Mouse (Mus musculus): ENCODE measurements around the gene Olfr1438-ps1.
A peak's percentile ranks its signal among the peaks of the same experiment; 100 is the strongest.
"Not testable (repeated sequence)": the region's sequence is repeated elsewhere in the genome, so short reads cannot be mapped to it uniquely, and the experiment has no call there.

Gene Olfr1438-ps1

DNA sequence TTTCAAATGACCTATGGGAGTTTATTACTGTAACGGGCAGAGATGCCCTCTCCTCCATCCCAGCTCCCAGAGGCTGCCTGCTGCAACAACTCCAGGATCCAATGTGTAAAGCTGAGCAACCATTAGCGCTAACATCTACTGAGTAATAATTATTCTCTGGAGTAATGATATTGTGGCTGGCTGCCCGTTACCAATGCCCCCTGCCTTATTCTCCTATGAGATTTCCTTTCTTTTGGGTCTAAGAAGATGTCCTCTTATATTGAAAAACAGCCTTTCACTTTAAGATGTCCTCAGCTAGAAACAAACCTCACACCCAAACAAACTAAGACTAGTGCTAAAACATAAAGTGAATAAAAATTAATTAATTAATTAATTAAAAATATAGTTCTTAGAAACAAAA, at the start of gene Olfr1438-ps1:
TSS of gene Olfr1438-ps1 (minus strand) at position 101 of the 400 bp plus-strand sequence.
- DNase-seq: no peak

DNA sequence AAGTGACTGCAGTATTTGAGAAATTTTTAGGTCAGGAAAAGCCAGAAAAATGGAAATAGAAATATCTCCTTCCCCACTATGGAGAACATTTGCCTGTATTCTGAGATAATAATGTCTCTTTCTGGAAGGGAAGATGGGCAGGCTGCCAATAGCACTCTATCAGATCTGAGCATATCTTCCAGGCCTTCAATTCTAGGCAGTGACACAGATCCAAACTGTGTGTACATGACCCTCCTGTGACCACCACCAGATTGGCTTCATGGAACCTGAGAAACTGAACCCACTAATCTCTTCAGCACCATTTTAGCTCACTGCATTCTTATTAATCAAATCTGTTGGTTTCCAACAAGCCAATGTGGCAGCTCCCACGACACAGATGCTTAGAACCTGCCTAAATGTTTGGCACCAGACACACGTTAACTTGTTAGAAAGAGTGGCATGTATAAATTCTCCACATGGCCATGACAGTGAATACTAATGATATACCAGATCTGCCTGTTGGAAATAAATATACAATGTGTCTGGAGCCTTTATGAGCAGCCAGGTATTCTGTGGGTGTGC, 38.8 kb upstream of the Olfr1438-ps1 start:
- peak; percentile 22 for DNase-seq

DNA sequence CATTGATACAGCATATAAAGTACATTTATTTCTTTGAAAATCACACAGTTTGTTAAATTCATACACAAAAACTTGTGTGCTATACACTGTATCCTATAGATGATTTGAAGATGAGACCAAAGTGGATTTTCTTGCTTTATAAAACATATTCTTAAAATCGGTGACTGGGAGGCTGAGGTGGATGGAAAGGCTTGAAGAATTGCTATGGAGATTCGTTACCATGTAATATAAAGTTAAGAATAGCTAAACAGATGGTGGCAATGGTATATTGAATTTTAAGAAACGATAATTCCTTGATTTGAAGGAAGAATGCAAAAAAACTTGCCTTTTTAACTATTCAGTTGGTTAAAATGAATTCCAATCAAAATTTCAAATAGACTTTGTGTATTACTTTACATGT, 37.3 kb upstream of the Olfr1438-ps1 start:
- no peak for DNase-seq

DNA sequence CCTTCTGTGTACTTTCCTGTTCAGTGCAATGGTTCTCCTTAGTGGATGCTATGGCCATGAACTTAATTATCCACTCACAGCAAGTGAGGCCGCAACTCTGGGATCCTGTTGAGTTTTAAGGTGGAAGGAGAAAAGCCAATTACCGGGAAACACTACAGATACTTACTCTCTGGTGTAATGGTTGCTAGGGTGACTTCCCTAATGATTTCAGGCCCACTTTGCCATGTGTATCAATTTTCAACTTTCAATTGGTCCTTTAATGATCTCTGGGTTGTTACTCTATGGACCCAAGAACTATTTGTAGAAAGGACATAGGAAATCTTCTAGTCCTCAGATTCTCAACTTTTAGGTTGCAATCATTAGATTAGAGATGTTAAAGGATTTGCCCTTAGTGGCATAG, 10.7 kb downstream of the Olfr1438-ps1 start, which contains the start of gene Olfr1437:
TSS of gene Olfr1437 (minus strand) at position 101 of the 400 bp plus-strand sequence.
- DNase-seq: no peak

DNA sequence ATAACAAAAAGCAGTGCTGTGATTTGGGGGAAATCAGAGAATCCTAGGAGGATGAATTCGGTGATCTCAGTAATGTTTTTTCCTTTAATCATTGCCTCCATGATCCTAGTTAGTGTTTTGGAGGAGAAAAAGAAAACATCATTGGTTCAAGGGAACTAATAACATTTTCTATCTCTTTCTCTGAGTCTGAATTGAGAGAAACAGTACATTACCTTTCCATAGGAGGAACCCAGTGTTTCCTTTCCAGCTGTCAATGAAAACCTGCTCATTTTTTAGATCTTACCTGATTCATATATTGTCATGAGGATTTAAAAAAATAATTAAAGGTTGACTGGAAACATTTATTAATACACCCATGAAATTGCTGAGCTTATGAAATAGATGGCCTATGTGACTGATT, 36.7 kb downstream of the Olfr1438-ps1 start, which contains the start of gene Olfr1436:
TSS of gene Olfr1436 (minus strand) at position 101 of the 400 bp plus-strand sequence.
- DNase-seq: not testable (repeated sequence)

DNA sequence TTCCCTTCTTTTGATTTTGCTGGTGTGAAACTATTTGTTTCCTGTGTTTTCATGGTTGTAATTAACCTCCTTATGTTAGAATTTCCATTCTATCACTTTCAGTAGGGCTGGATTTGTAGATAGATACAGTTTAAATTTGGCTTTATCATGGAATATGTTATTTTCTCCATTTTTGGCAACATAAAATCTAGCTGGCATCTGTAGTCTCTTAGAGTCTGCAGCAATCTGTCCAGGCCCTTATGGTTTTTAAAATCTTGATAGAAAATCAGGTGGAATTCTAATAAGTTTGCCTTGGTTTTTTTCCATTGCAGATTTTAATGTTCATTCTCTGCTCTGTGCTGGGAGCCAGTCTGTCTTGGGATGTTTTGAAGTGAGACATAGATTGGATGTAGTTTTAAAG, 42.7 kb downstream of the Olfr1438-ps1 start:
- no peak for DNase-seq

DNA sequence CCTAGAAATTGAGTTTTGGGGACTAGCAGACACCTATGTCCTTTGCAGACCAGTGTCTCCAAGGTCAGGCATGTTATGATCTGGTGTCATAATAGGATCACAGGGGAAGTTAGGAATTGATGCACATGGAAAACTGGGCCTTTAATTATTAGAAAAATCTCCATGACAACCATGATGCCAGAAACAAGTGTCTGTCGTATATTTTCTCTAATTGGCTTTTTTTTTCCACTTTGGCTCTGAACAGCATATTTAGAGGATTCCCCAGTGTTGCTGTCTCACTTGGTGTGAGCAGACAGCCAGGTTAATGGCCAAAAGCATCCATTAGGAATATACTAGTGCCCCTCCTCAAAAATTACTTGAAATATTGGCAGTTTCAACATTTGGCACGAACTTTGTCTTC, 56.2 kb downstream of the Olfr1438-ps1 start, which contains the start of gene Olfr1434:
TSS of gene Olfr1434 (plus strand) at position 301 of the 400 bp plus-strand sequence.
- DNase-seq: no peak

Measured in right cerebral cortex, postnatal 14 days (tissue).